ENCODE assay signal across 8 mouse cellular contexts in the genomic region with DNA sequence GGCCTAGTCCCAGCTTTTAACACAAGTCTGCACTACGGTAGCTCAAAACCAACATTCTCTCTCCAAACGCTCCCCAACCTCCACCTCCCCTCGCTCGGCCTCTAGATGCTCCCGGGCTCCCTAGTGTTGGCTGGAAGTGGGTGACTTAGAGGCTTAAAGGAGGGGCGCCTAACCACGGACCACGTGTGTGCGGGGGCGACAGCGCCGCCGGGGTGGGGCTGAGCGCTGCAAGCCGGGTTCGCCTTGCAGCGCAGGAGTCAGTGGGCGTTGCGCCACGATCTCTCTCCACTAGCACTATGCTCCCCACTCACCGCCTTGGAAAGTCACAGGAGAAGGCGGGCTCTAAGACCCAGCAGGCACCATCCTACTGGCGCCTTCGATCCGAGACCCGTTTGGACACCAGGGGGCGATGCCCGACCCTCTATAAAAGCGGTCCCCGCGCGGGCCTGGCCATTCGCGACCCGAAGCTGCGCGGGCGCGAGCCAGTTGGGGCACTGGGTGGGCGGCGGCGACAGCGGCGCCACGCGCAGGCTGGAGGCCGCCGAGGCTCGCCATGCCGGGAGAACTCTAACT. TPM values are rescaled to one million over a fixed set of nuclear protein-coding genes. Genes with fewer than 3 reads are reported as not detected.
A peak's percentile ranks its signal among the peaks of the same experiment; 100 is the strongest.
DNase-seq lines count a peak whose midpoint lies in the region; ATAC-seq and TF ChIP-seq lines count a peak whose summit lies in the region.

A gene (plus strand): TSS at position 453 of the 573 bp plus-strand sequence.

- peak within 1 kb of the TSS; percentile 49 for H3K4me3 ChIP-seq in forebrain, embryonic 12.5 days (replicated peaks)
- peak within 1 kb of the TSS; percentile 75 for H3K4me3 ChIP-seq in heart, embryonic 16.5 days (ENCODE audit: low read length)
- peak within 1 kb of the TSS; percentile 60 to 66 for H3K4me3 ChIP-seq in liver, embryonic 14.5 days (ENCODE audit: insufficient read depth in 1 of 2, low read depth in 2 of 2, low read length in 2 of 2)
- H3K4me3 ChIP-seq in stomach, embryonic 15.5 days (replicated peaks): peak within 1 kb of the TSS; percentile 63

- ATAC-seq in forebrain, embryonic 12.5 days (ENCODE audit: low FRiP score): peak; percentile 91
- ATAC-seq in heart, embryonic 16.5 days (replicated peaks; ENCODE audit: extremely low read depth, insufficient read depth, low FRiP score): peak; percentile 87
- ATAC-seq in liver, embryonic 14.5 days (ENCODE audit: insufficient read depth): peak; percentile 76
- ATAC-seq in stomach, embryonic 15.5 days (ENCODE audit: insufficient read depth, low FRiP score, low read depth): peak; percentile 86

- H3K9me3 ChIP-seq in forebrain, embryonic 12.5 days: no peaks in the 10 kb centered on the region
- H3K9me3 ChIP-seq in heart, embryonic 16.5 days (replicated peaks; ENCODE audit: control insufficient read depth, low read length): no peaks in the 10 kb centered on the region
- H3K9me3 ChIP-seq in liver, embryonic 14.5 days (ENCODE audit: control insufficient read depth, low read length): no peaks in the 10 kb centered on the region
- no peaks in the 10 kb centered on the region for H3K9me3 ChIP-seq in stomach, embryonic 15.5 days

- no peak for TF ChIP-seq EP300 in liver, embryonic 14.5 days (IDR thresholded peaks at IDR 0.05; ENCODE audit: low read depth)

- H3K4me1 ChIP-seq in forebrain, embryonic 12.5 days: peaks cover 30% of the 10 kb centered on the region
- peaks cover 10% of the 10 kb centered on the region for H3K4me1 ChIP-seq in heart, embryonic 16.5 days (ENCODE audit: control insufficient read depth, insufficient read depth, low read length)
- H3K4me1 ChIP-seq in liver, embryonic 14.5 days (replicated peaks; ENCODE audit: control insufficient read depth in 2 of 2, insufficient read depth in 2 of 2, low read length in 1 of 2): peaks cover 0 to 5% of the 10 kb centered on the region in 2 experiments; a peak in 1 of 4 replicates
- peaks cover 36% of the 10 kb centered on the region for H3K4me1 ChIP-seq in stomach, embryonic 15.5 days

- H3K27me3 ChIP-seq in forebrain, embryonic 12.5 days: peaks cover 88% of the 10 kb centered on the region
- peaks cover 57% of the 10 kb centered on the region for H3K27me3 ChIP-seq in heart, embryonic 16.5 days (ENCODE audit: control insufficient read depth, insufficient read depth, low read length)
- H3K27me3 ChIP-seq in liver, embryonic 14.5 days (ENCODE audit: control insufficient read depth, insufficient read depth, low read length): peaks cover 46% of the 10 kb centered on the region
- H3K27me3 ChIP-seq in stomach, embryonic 15.5 days (replicated peaks): peaks cover 33% of the 10 kb centered on the region

- no peak within 1 kb of the TSS for H3K27ac ChIP-seq in forebrain, embryonic 12.5 days
- peak within 1 kb of the TSS; percentile 54 for H3K27ac ChIP-seq in heart, embryonic 16.5 days (ENCODE audit: low read length)
- no peak within 1 kb of the TSS for H3K27ac ChIP-seq in liver, embryonic 14.5 days
- H3K27ac ChIP-seq in stomach, embryonic 15.5 days: peak within 1 kb of the TSS; percentile 92

- peak; percentile 89 for DNase-seq in CD4-positive helper T cell, adult 2 months (ENCODE audit: low read depth, low spot score)
- peak; percentile 69 for DNase-seq in brain, embryonic 18.5 days (ENCODE audit: low read depth, low spot score)
- peak; percentile 96 to 98 for DNase-seq in kidney, postnatal 36 days
- peak; percentile 44 to 60 (median 52) for DNase-seq in liver, embryonic 14.5 days (ENCODE audit: low read depth in 3 of 3, low spot score in 3 of 3)
- DNase-seq in neural tube, embryonic 10.5 days (ENCODE audit: extremely low spot score, low spot score): peak; percentile 96

- peak within 1 kb of the TSS; percentile 92 for H3K4me2 ChIP-seq in forebrain, embryonic 12.5 days
- H3K4me2 ChIP-seq in heart, embryonic 16.5 days (ENCODE audit: low read depth, low read length): peak within 1 kb of the TSS; percentile 99
- H3K4me2 ChIP-seq in liver, embryonic 14.5 days (ENCODE audit: low read depth): peak within 1 kb of the TSS; percentile 42
- H3K4me2 ChIP-seq in stomach, embryonic 15.5 days: peak within 1 kb of the TSS; percentile 98

- WGBS in forebrain, embryonic 12.5 days: under 1% methylated on average over 50 of the region's 50 CpGs
- WGBS in heart, embryonic 16.5 days: under 1% methylated on average over 50 of the region's 50 CpGs
- under 1% methylated on average over 50 of the region's 50 CpGs for WGBS in liver, embryonic 14.5 days (ENCODE audit: insufficient replicate concordance)
- under 1% methylated on average over 50 of the region's 50 CpGs for WGBS in stomach, embryonic 15.5 days

- H3K36me3 ChIP-seq in forebrain, embryonic 12.5 days (replicated peaks): no peaks in the 10 kb centered on the region
- no peaks in the 10 kb centered on the region for H3K36me3 ChIP-seq in heart, embryonic 16.5 days (ENCODE audit: control insufficient read depth, insufficient read depth)
- no peaks in the 10 kb centered on the region for H3K36me3 ChIP-seq in liver, embryonic 14.5 days (replicated peaks; ENCODE audit: control insufficient read depth, insufficient read depth, low read depth)
- no peaks in the 10 kb centered on the region for H3K36me3 ChIP-seq in stomach, embryonic 15.5 days

- H3K9ac ChIP-seq in forebrain, embryonic 12.5 days: peak within 1 kb of the TSS; percentile 56
- peak within 1 kb of the TSS; percentile 67 for H3K9ac ChIP-seq in heart, embryonic 16.5 days (ENCODE audit: low read length)
- peak within 1 kb of the TSS; percentile 2 for H3K9ac ChIP-seq in liver, embryonic 14.5 days (replicated peaks)
- H3K9ac ChIP-seq in stomach, embryonic 15.5 days: peak within 1 kb of the TSS; percentile 43

- peak; percentile 77 for TF ChIP-seq CTCF in liver, embryonic 14.5 days (IDR thresholded peaks at IDR 0.05; ENCODE audit: low read depth)

RNA-seq across cellular contexts. Expression of the gene that starts here (rescaled TPM):
- 0.58 and 1.1 TPM in 2 replicates for polyA plus RNA-seq in forebrain, embryonic 12.5 days (2016; fragmentation: Nextera tagmentation; extraction: Ambion mirVana)
- polyA plus RNA-seq in heart, embryonic 16.5 days (2015; fragmentation: Nextera tagmentation; extraction: Ambion mirVana): 1.0 and 1.5 TPM in 2 replicates
- polyA plus RNA-seq in liver, embryonic 14.5 days (2012; rRNA removed): 15.0 and 18.2 TPM in 2 replicates
- 6.5 and 7.1 TPM in 2 replicates for polyA plus RNA-seq in liver, embryonic 14.5 days (2014; fragmentation: Nextera tagmentation; extraction: Ambion mirVana)
- polyA plus RNA-seq in stomach, embryonic 15.5 days (2015; fragmentation: Nextera tagmentation; extraction: Ambion mirVana): 6.6 and 7.0 TPM in 2 replicates

Comparison
In these comparisons a context has a peak if more than half of its experiments do, and no peak if none do; other contexts are left out.
1. H3K27ac ChIP-seq: peak in heart, embryonic 16.5 days (single experiment) and stomach, embryonic 15.5 days (single experiment); none in forebrain, embryonic 12.5 days (single experiment) and liver, embryonic 14.5 days (single experiment).
2. H3K4me2 ChIP-seq: peak in every context shown above with its lines; median percentile 99 in heart, embryonic 16.5 days; 98 in stomach, embryonic 15.5 days; 92 in forebrain, embryonic 12.5 days; 42 in liver, embryonic 14.5 days.
3. H3K9ac ChIP-seq: peak in every context shown above with its lines; median percentile 67 in heart, embryonic 16.5 days; 56 in forebrain, embryonic 12.5 days; 43 in stomach, embryonic 15.5 days; 2 in liver, embryonic 14.5 days.
4. Peak in every context shown above with its lines, with median percentiles within 50 percentile points of each other: DNase-seq, ATAC-seq and H3K4me3 ChIP-seq.